Mouse (Mus musculus) heart, adult 2 months (tissue): ENCODE results near the gene P2ry1. TPM values are rescaled to one million over a fixed set of nuclear protein-coding genes. Genes with fewer than 3 reads are reported as not detected.

Experiments used
- DNase-seq, 2 experiments: peaks; one replicate each; pipeline ENCODE4 v3.0.0; 2021
- H3K27ac ChIP-seq: fragments of 200-600 bp; 2 replicates; pipeline ENCODE4 v1.8.1; 2022
- H3K27me3 ChIP-seq: fragments of 200-500 bp; 2 replicates; pipeline ENCODE4 v1.6.1; 2012; ENCODE audit warnings: mild to moderate bottlenecking, low read length, inconsistent platforms, mixed read lengths; ENCODE audit not compliant: control insufficient read depth, insufficient read depth
- H3K36me3 ChIP-seq: fragments of 200-500 bp; 2 replicates; pipeline ENCODE4 v1.6.1; 2012; ENCODE audit warnings: low read length, inconsistent platforms; ENCODE audit not compliant: control insufficient read depth, insufficient read depth
- H3K4me1 ChIP-seq: fragments of 200-500 bp; 2 replicates; pipeline ENCODE4 v1.6.1; 2011; ENCODE audit warnings: low read length; ENCODE audit not compliant: control insufficient read depth, insufficient read depth
- H3K4me3 ChIP-seq: fragments of 200-600 bp; 2 replicates; pipeline ENCODE4 v1.8.1; 2022
- H3K79me2 ChIP-seq: fragments of 200-500 bp; replicated peaks from 2 replicates; pipeline ENCODE4 v1.6.1; 2012; ENCODE audit warnings: mild to moderate bottlenecking, inconsistent platforms, low read length, moderate library complexity, mixed read lengths; ENCODE audit not compliant: control insufficient read depth, insufficient read depth
- H3K9ac ChIP-seq: fragments of 200-500 bp; 2 replicates; pipeline ENCODE4 v1.6.1; 2012; ENCODE audit warnings: low read depth, mild to moderate bottlenecking, control low read depth, inconsistent platforms, low read length, mixed read lengths
- CTCF ChIP-seq: fragments of 200-600 bp; IDR thresholded peaks from 2 replicates; pipeline ENCODE4 v1.8.1; 2022; ENCODE audit warnings: antibody characterized with exemption, mild to moderate bottlenecking, moderate library complexity
- EP300 ChIP-seq: fragments of 200-500 bp; IDR thresholded peaks from 2 replicates; pipeline ENCODE4 v1.6.1; 2011; ENCODE audit warnings: low read depth, low read length, control low read depth; ENCODE audit not compliant: insufficient read depth
- POLR2A ChIP-seq: fragments of 200-500 bp; IDR thresholded peaks from 2 replicates; pipeline ENCODE4 v1.6.1; 2011; ENCODE audit warnings: mild to moderate bottlenecking, low read depth, low read length, control low read depth; ENCODE audit not compliant: insufficient read depth
- WGBS: fragments of 180-500 bp; shearing (Covaris S2); methylation state at CpG from one replicate; pipeline ENCODE4 v1.1.7; 2018; 5-methylcytosine and 5-hydroxymethylcytosine counted together
- intact Hi-C: fragments of 180-260 bp; cut with DNase I; formaldehyde crosslinking; loops from one replicate; pipeline ENCODE4 v1.15.1; 2025
- long read RNA-seq: library from polyadenylated mRNA; stranded (forward); transcript quantifications from one replicate; pipeline ENCODE4 v2.0.0, GENCODE M21; 2021
- polyA plus RNA-seq: library from polyadenylated mRNA; depleted of rRNA; stranded (reverse); fragments of >200 nt; gene quantifications from 2 replicates; pipeline ENCODE4 v1.2.3, GENCODE M21; 2012; rRNA removed
- total RNA-seq, 2 experiments: library from RNA; stranded (reverse); gene quantifications; 2 replicates each; pipeline ENCODE4 v1.2.3; 2021

The P2ry1 gene
- total RNA-seq (10 to 100 TPM; 33.4 to 45.8 TPM), polyA plus RNA-seq (13.4 and 23.5 TPM in 2 replicates)
- long read RNA-seq, transcript P2ry1-203 (1 exons, 2,203 nt) = major isoform, 19 of 32 reads
- long read RNA-seq, transcript P2ry1-202 (2 exons, 3,614 nt) = minor isoform, 5 of 32 reads
- long read RNA-seq, partial matches to known transcripts = 2 of 32 reads
- long read RNA-seq, other reads (novel, unspliced or antisense) = 2 of 32 reads

- intact Hi-C loops = loop anchor here (5.0 to 10.0 kb wide), 3 partner anchors 76 to 501 kb away; no protein-coding TSS in a partner anchor
- Histone ChIP-seq H3K9ac (peak within 1 kb of the TSS; percentile 84), H3K27me3 (no peaks in the 10 kb centered on the region), H3K27ac (peak within 1 kb of the TSS; percentile 91), H3K4me1 (peaks cover 2% of the 10 kb centered on the region), H3K79me2 (no peaks in the 10 kb centered on the region), H3K36me3 (peaks cover 13% of the 10 kb centered on the region), H3K4me3 (peak within 1 kb of the TSS; percentile 83)
- peak; percentile 90 to 91 for DNase-seq
- WGBS = under 1% methylated on average over 90 of the region's 90 CpGs
- TF ChIP-seq POLR2A (peak; percentile 76), CTCF (no peak)
Observed at GRCm38 (mm10) chr3:61002587-61003501, at the start of gene P2ry1. TSS of gene P2ry1 (plus strand) at chr3:61002795.

GRCm38 (mm10) chr3:60953199-60953736 is 49.3 kb upstream of the P2ry1 start:
- no peak overlapping the region for H3K4me3 ChIP-seq
- DNase-seq = no peak
- 40% methylated on average over 5 of the region's 5 CpGs for WGBS
- no peaks in the 10 kb centered on the region for H3K27me3 ChIP-seq
- H3K36me3 ChIP-seq = no peaks in the 10 kb centered on the region; the same call in 1 of the 2 replicates
- intact Hi-C loops = loop anchor here (10.0 kb wide), 1 partner anchor 158 kb away; no protein-coding TSS in a partner anchor
- H3K4me1 ChIP-seq = no peaks in the 10 kb centered on the region; the same call in 1 of the 2 replicates
- H3K9ac ChIP-seq = no peak overlapping the region
- no peak overlapping the region for H3K27ac ChIP-seq
- no peak for TF ChIP-seq CTCF
- no peak for TF ChIP-seq POLR2A
- no peak for TF ChIP-seq EP300
- no peaks in the 10 kb centered on the region for H3K79me2 ChIP-seq

- H3K4me1 ChIP-seq = no peaks in the 10 kb centered on the region; the same call in 1 of the 2 replicates
- no peak overlapping the region for H3K27ac ChIP-seq
- no peak for DNase-seq
- 34% methylated on average over 2 of the region's 2 CpGs for WGBS
- no peak overlapping the region for H3K4me3 ChIP-seq
- intact Hi-C loops = loop anchor here (10.0 kb wide), 1 partner anchor 159 kb away; no protein-coding TSS in a partner anchor
- no peak overlapping the region for H3K9ac ChIP-seq
- TF ChIP-seq CTCF (no peak), EP300 (no peak), POLR2A (no peak)
- no peaks in the 10 kb centered on the region for H3K79me2 ChIP-seq
- no peaks in the 10 kb centered on the region; the same call in 1 of the 2 replicates for H3K36me3 ChIP-seq
- no peaks in the 10 kb centered on the region for H3K27me3 ChIP-seq
Observed at GRCm38 (mm10) chr3:60954073-60954472, 48.5 kb upstream of the P2ry1 start.

- H3K4me3 ChIP-seq = no peak overlapping the region
- H3K79me2 ChIP-seq = no peaks in the 10 kb centered on the region
- no peaks in the 10 kb centered on the region; the same call in 1 of the 2 replicates for H3K36me3 ChIP-seq
- no peak overlapping the region for H3K9ac ChIP-seq
- intact Hi-C loops = loop anchor here (10.0 kb wide), 1 partner anchor 164 kb away; no protein-coding TSS in a partner anchor
- DNase-seq = peak in 1 of 2 experiments; percentile 14
- no peaks in the 10 kb centered on the region; the same call in 1 of the 2 replicates for H3K4me1 ChIP-seq
- H3K27me3 ChIP-seq = no peaks in the 10 kb centered on the region
- no peak for TF ChIP-seq EP300
- TF ChIP-seq POLR2A = no peak
- TF ChIP-seq CTCF = no peak
- H3K27ac ChIP-seq = no peak overlapping the region
- 74% methylated on average over 2 of the region's 2 CpGs for WGBS
Observed at GRCm38 (mm10) chr3:60958769-60959168, 43.8 kb upstream of the P2ry1 start.

GRCm38 (mm10) chr3:60965137-60965536 is 37.5 kb upstream of the P2ry1 start:
- H3K27me3 ChIP-seq = no peaks in the 10 kb centered on the region
- TF ChIP-seq CTCF (no peak), POLR2A (no peak), EP300 (no peak)
- H3K4me1 ChIP-seq = no peaks in the 10 kb centered on the region
- H3K36me3 ChIP-seq = no peaks in the 10 kb centered on the region
- no peak overlapping the region for H3K27ac ChIP-seq
- H3K79me2 ChIP-seq = no peaks in the 10 kb centered on the region
- no peak overlapping the region for H3K4me3 ChIP-seq
- WGBS = 30% methylated on average over 2 of the region's 2 CpGs
- intact Hi-C loops = no loop called here
- H3K9ac ChIP-seq = no peak overlapping the region
- no peak for DNase-seq
